Mouse (Mus musculus): Measurements from ENCODE around the gene Zfp142. TPM values are rescaled to one million over a fixed set of nuclear protein-coding genes. Genes with fewer than 3 reads are reported as not detected.
A peak's percentile ranks its signal among the peaks of the same experiment; 100 is the strongest.

Gene Zfp142
- polyA plus RNA-seq (2012; rRNA removed), result 5.0 and 8.5 TPM in 2 replicates

GRCm38 (mm10) chr1:74587773-74588445, at the start of gene Zfp142, which contains the start of gene Bcs1l:
Gene Zfp142, minus strand, starts transcription at chr1:74588246.
Gene Bcs1l, plus strand, starts transcription at chr1:74588289.
- under 1% methylated on average over 48 of the region's 48 CpGs for whole genome bisulfite sequencing
- H3K27me3 ChIP-seq (ENCODE audit: control insufficient read depth, insufficient read depth, low read length), result no peaks in the 10 kb centered on the region
- H3K27ac ChIP-seq (ENCODE audit: insufficient read depth, low read depth, low read length), result peak within 1 kb of the TSS; percentile 57
- H3K36me3 ChIP-seq (ENCODE audit: control insufficient read depth, insufficient read depth, low read length), result peaks cover 14% of the 10 kb centered on the region
- H3K4me3 ChIP-seq (ENCODE audit: low read depth, low read length), result peak within 1 kb of the TSS; percentile 90
- peaks cover 2% of the 10 kb centered on the region; the same call in 1 of the 2 replicates for H3K4me1 ChIP-seq (ENCODE audit: control insufficient read depth, insufficient read depth, insufficient read length, low read length)
- TF ChIP-seq POLR2A (IDR thresholded peaks at IDR 0.05; ENCODE audit: low read depth, low read length) (peak; percentile 39), CTCF (IDR thresholded peaks at IDR 0.05; ENCODE audit: extremely low read depth, insufficient read length, insufficient replicate concordance, low read depth, low read length) (no peak)

GRCm38 (mm10) chr1:74632734-74633133, 44.7 kb upstream of the Zfp142 start:
- Histone ChIP-seq H3K27ac (ENCODE audit: insufficient read depth, low read depth, low read length) (no peak overlapping the region), H3K4me1 (ENCODE audit: control insufficient read depth, insufficient read depth, insufficient read length, low read length) (no peaks in the 10 kb centered on the region), H3K4me3 (ENCODE audit: low read depth, low read length) (no peak overlapping the region), H3K36me3 (ENCODE audit: control insufficient read depth, insufficient read depth, low read length) (no peaks in the 10 kb centered on the region), H3K27me3 (ENCODE audit: control insufficient read depth, insufficient read depth, low read length) (no peaks in the 10 kb centered on the region)
- TF ChIP-seq POLR2A (IDR thresholded peaks at IDR 0.05; ENCODE audit: low read depth, low read length) (no peak), CTCF (IDR thresholded peaks at IDR 0.05; ENCODE audit: extremely low read depth, insufficient read length, insufficient replicate concordance, low read depth, low read length) (no peak)
- WGBS, result 85% methylated on average over 4 of the region's 4 CpGs

- Histone ChIP-seq H3K27me3 (ENCODE audit: control insufficient read depth, insufficient read depth, low read length) (no peaks in the 10 kb centered on the region), H3K4me1 (ENCODE audit: control insufficient read depth, insufficient read depth, insufficient read length, low read length) (no peaks in the 10 kb centered on the region), H3K36me3 (ENCODE audit: control insufficient read depth, insufficient read depth, low read length) (no peaks in the 10 kb centered on the region), H3K27ac (ENCODE audit: insufficient read depth, low read depth, low read length) (no peak overlapping the region), H3K4me3 (ENCODE audit: low read depth, low read length) (no peak overlapping the region)
- WGBS, result 55% methylated on average over 7 of the region's 7 CpGs
- TF ChIP-seq POLR2A (IDR thresholded peaks at IDR 0.05; ENCODE audit: low read depth, low read length), result no peak
- no peak for TF ChIP-seq CTCF (IDR thresholded peaks at IDR 0.05; ENCODE audit: extremely low read depth, insufficient read length, insufficient replicate concordance, low read depth, low read length)
Observed at GRCm38 (mm10) chr1:74628001-74628400, 40.0 kb upstream of the Zfp142 start.

GRCm38 (mm10) chr1:74626076-74626475, 38.0 kb upstream of the Zfp142 start:
- no peak for TF ChIP-seq CTCF (IDR thresholded peaks at IDR 0.05; ENCODE audit: extremely low read depth, insufficient read length, insufficient replicate concordance, low read depth, low read length)
- no peak for TF ChIP-seq POLR2A (IDR thresholded peaks at IDR 0.05; ENCODE audit: low read depth, low read length)
- no peaks in the 10 kb centered on the region for H3K4me1 ChIP-seq (ENCODE audit: control insufficient read depth, insufficient read depth, insufficient read length, low read length)
- WGBS, result 85% methylated on average over 4 of the region's 4 CpGs
- no peaks in the 10 kb centered on the region for H3K27me3 ChIP-seq (ENCODE audit: control insufficient read depth, insufficient read depth, low read length)
- H3K36me3 ChIP-seq (ENCODE audit: control insufficient read depth, insufficient read depth, low read length), result no peaks in the 10 kb centered on the region
- no peak overlapping the region for H3K4me3 ChIP-seq (ENCODE audit: low read depth, low read length)
- H3K27ac ChIP-seq (ENCODE audit: insufficient read depth, low read depth, low read length), result no peak overlapping the region

GRCm38 (mm10) chr1:74624183-74624582, 36.1 kb upstream of the Zfp142 start:
- Histone ChIP-seq H3K27ac (ENCODE audit: insufficient read depth, low read depth, low read length) (no peak overlapping the region), H3K36me3 (ENCODE audit: control insufficient read depth, insufficient read depth, low read length) (no peaks in the 10 kb centered on the region), H3K4me3 (ENCODE audit: low read depth, low read length) (no peak overlapping the region), H3K4me1 (ENCODE audit: control insufficient read depth, insufficient read depth, insufficient read length, low read length) (no peaks in the 10 kb centered on the region), H3K27me3 (ENCODE audit: control insufficient read depth, insufficient read depth, low read length) (no peaks in the 10 kb centered on the region)
- TF ChIP-seq CTCF (IDR thresholded peaks at IDR 0.05; ENCODE audit: extremely low read depth, insufficient read length, insufficient replicate concordance, low read depth, low read length), result no peak
- TF ChIP-seq POLR2A (IDR thresholded peaks at IDR 0.05; ENCODE audit: low read depth, low read length), result no peak
- WGBS, result 26% methylated on average over 1 of the region's 1 CpGs

- Histone ChIP-seq H3K36me3 (ENCODE audit: control insufficient read depth, insufficient read depth, low read length) (peaks cover 9% of the 10 kb centered on the region), H3K4me1 (ENCODE audit: control insufficient read depth, insufficient read depth, insufficient read length, low read length) (peaks cover 3% of the 10 kb centered on the region), H3K27ac (ENCODE audit: insufficient read depth, low read depth, low read length) (no peak within 1 kb of the TSS), H3K4me3 (ENCODE audit: low read depth, low read length) (peak within 1 kb of the TSS; percentile 91), H3K27me3 (ENCODE audit: control insufficient read depth, insufficient read depth, low read length) (no peaks in the 10 kb centered on the region)
- TF ChIP-seq POLR2A (IDR thresholded peaks at IDR 0.05; ENCODE audit: low read depth, low read length) (peak; percentile 87), CTCF (IDR thresholded peaks at IDR 0.05; ENCODE audit: extremely low read depth, insufficient read length, insufficient replicate concordance, low read depth, low read length) (no peak)
- WGBS, result 12% methylated on average over 25 of the region's 25 CpGs
Observed at GRCm38 (mm10) chr1:74601267-74601962, 13.4 kb upstream of the Zfp142 start, which contains the start of the genes Rnf25 and Stk36. Gene Rnf25, minus strand, starts transcription at chr1:74601397. Gene Stk36, plus strand, starts transcription at chr1:74601445.

Measured in small intestine, adult 2 months (tissue).